ENCODE assay signal across 8 mouse cellular contexts in the genomic region with DNA sequence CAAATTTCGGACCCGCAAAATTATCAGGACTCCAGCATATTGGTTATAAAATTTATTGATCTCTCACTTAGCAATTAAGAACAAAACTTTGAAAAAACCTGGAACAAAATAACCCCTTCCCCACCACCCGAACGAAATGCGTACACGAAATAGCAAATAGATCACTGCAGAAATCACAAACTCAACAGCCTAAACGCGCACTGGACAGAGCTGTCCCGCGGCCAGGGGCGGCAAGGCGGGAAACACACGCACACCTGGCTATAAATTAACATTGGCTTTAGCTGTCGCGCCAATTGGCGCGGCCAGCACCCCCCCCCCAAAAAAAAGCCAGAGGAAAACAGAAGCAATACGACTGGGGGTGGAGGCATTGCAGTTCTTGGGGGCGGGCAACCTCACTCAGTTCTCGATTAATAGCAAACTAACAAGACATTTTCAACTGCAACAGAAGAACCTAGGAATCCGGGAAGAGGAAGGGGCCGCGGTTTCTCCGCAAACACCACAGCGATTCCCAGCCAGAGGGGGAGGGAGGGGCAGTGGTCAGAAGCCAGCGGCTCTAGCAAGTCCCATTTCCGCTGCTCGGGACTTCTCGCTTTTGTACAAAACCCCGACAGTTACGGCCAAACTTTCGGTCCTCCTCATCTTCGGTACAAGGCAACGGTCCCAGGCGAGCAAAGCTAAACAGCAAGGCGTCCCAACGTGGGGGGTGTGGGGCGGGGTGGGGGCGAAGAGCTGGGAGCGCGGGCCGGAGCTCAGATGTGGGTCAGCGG. TPM values are rescaled to one million over a fixed set of nuclear protein-coding genes. Genes with fewer than 3 reads are reported as not detected.
DNase-seq lines count a peak whose midpoint lies in the region; ATAC-seq and TF ChIP-seq lines count a peak whose summit lies in the region.

No protein-coding gene starts in this region.

- H3K27ac ChIP-seq in layer of hippocampus, adult 2 months: no peak overlapping the region
- H3K27ac ChIP-seq in embryonic fibroblast, embryonic 13.5 days (ENCODE audit: insufficient read depth, low read length): no peak overlapping the region
- no peak overlapping the region for H3K27ac ChIP-seq in neural tube, embryonic 14.5 days (ENCODE audit: low read depth, low read length)

- H3K36me3 ChIP-seq in neural tube, embryonic 14.5 days (ENCODE audit: control insufficient read depth, insufficient read depth, low read length): no peaks in the 10 kb centered on the region

- no peaks in the 10 kb centered on the region for H3K4me1 ChIP-seq in embryonic fibroblast, embryonic 13.5 days (ENCODE audit: control insufficient read depth, insufficient read depth, low read length)
- H3K4me1 ChIP-seq in neural tube, embryonic 14.5 days (ENCODE audit: control insufficient read depth, insufficient read depth, low read length): no peaks in the 10 kb centered on the region

- no peaks in the 10 kb centered on the region for H3K27me3 ChIP-seq in neural tube, embryonic 14.5 days (ENCODE audit: control insufficient read depth, insufficient read depth, low read length)

- H3K4me3 ChIP-seq in layer of hippocampus, adult 2 months: peak overlapping the region; percentile 47
- H3K4me3 ChIP-seq in embryonic fibroblast, embryonic 13.5 days (ENCODE audit: insufficient read depth, low read length): peak overlapping the region; percentile 18; the same call in 1 of the 2 replicates
- H3K4me3 ChIP-seq in neural tube, embryonic 14.5 days (ENCODE audit: low read depth, low read length): peak overlapping the region; percentile 43

- peak overlapping the region; percentile 59 for H3K4me2 ChIP-seq in neural tube, embryonic 14.5 days (ENCODE audit: low read depth, low read length)

- 18% methylated on average over 38 of the region's 43 CpGs for WGBS in neural tube, embryonic 14.5 days

- no peak for ATAC-seq in neural tube, embryonic 14.5 days (ENCODE audit: low read depth)

- no peaks in the 10 kb centered on the region for H3K9me3 ChIP-seq in neural tube, embryonic 14.5 days (ENCODE audit: control insufficient read depth, low read length)

- no peak for TF ChIP-seq POLR2A in embryonic fibroblast, embryonic 13.5 days (IDR thresholded peaks at IDR 0.05; ENCODE audit: low read depth, low read length)

- DNase-seq in layer of hippocampus, adult 2 months (ENCODE audit: low spot score in 2 of 2): no peak
- no peak for DNase-seq in layer of hippocampus, postnatal 10 days (ENCODE audit: low spot score in 2 of 2)
- DNase-seq in kidney, postnatal 4 days: peak; percentile 13 to 17
- DNase-seq in thymus, postnatal 4 days: no peak
- DNase-seq in left cerebral cortex, adult 9 months (ENCODE audit: low spot score in 2 of 2): no peak
- no peak for DNase-seq in frontal cortex, postnatal 14 days (ENCODE audit: low spot score in 2 of 2)

- no peak for TF ChIP-seq CTCF in layer of hippocampus, adult 2 months (conservative IDR thresholded peaks at IDR 0.05)
- no peak for TF ChIP-seq CTCF in embryonic fibroblast, embryonic 13.5 days (IDR thresholded peaks at IDR 0.05; ENCODE audit: borderline replicate concordance, insufficient read depth, low read length)

- H3K9ac ChIP-seq in neural tube, embryonic 14.5 days (replicated peaks; ENCODE audit: low read depth, low read length): 0 out of 2 replicates have a peak overlapping the region, but pooled peaks have one; percentile 44

RNA-seq across cellular contexts. Expression of a gene that starts 1.7 kb away (rescaled TPM):
- 1 to 10 TPM; 1.0 to 2.2 TPM for total RNA-seq in layer of hippocampus, adult 2 months (2021)
- 1 to 10 TPM; 6.1 to 7.4 TPM for total RNA-seq in layer of hippocampus, postnatal 10 days (2021)
- polyA plus RNA-seq in embryonic fibroblast, embryonic 13.5 days (2011; ENCODE audit: insufficient read length, low read depth, missing spikeins): not detected in 2 replicates
- 0.58 and 0.67 TPM in 2 replicates for polyA plus RNA-seq in neural tube, embryonic 14.5 days (2014; fragmentation: Nextera tagmentation; extraction: Ambion mirVana)

Comparison
In these comparisons a context has a peak if more than half of its experiments do, and no peak if none do; other contexts are left out.
1. DNase-seq: peak in kidney, postnatal 4 days (2 of 2); none in layer of hippocampus, adult 2 months (0 of 2), layer of hippocampus, postnatal 10 days (0 of 2), thymus, postnatal 4 days (single experiment), left cerebral cortex, adult 9 months (0 of 2) and frontal cortex, postnatal 14 days (0 of 2).
2. Peak in every context shown above with its lines, with median percentiles within 50 percentile points of each other: H3K4me3 ChIP-seq.